ENCODE assay signal across 35 mouse cellular contexts in genomic region chr15:86937364-86937763, GRCm38 (mm10).
"Had no signal": no experiment of that assay in that cellular context is flagged by ENCODE, and none has a peak within 500 bp of the region (broad histone marks: within the 10 kb centered on the region; RNA-seq: fewer than 3 reads in every experiment).

No protein-coding gene starts in this region.

- H3K4me2 ChIP-seq: heart, embryonic 11.5 days; heart, embryonic 12.5 days; heart, embryonic 13.5 days; heart, embryonic 15.5 days; hindbrain, embryonic 12.5 days; hindbrain, embryonic 13.5 days; hindbrain, embryonic 14.5 days; hindbrain, embryonic 15.5 days; intestine, embryonic 15.5 days; kidney, embryonic 15.5 days had no signal

- H3K9ac ChIP-seq: heart, embryonic 12.5 days; heart, embryonic 13.5 days; heart, embryonic 15.5 days; hindbrain, embryonic 12.5 days; hindbrain, embryonic 13.5 days; hindbrain, embryonic 14.5 days; hindbrain, embryonic 15.5 days; intestine, embryonic 15.5 days; kidney, embryonic 15.5 days had no signal

- H3K27ac ChIP-seq: heart, embryonic 10.5 days; heart, embryonic 13.5 days; heart, embryonic 15.5 days; hindbrain, embryonic 10.5 days; hindbrain, embryonic 12.5 days; hindbrain, embryonic 13.5 days; hindbrain, embryonic 14.5 days; hindbrain, embryonic 15.5 days; hindbrain, postnatal 0 days; intestine, embryonic 15.5 days; kidney, embryonic 15.5 days; kidney, postnatal 0 days; layer of hippocampus, adult 2 months had no signal

- H3K27me3 ChIP-seq: heart, embryonic 12.5 days; heart, embryonic 15.5 days; hindbrain, embryonic 12.5 days; hindbrain, embryonic 13.5 days; hindbrain, embryonic 15.5 days; intestine, embryonic 15.5 days; kidney, embryonic 15.5 days had no signal

- H3K4me1 ChIP-seq: heart, embryonic 12.5 days; heart, embryonic 13.5 days; heart, embryonic 15.5 days; hindbrain, embryonic 10.5 days; hindbrain, embryonic 12.5 days; hindbrain, embryonic 15.5 days; intestine, embryonic 15.5 days; kidney, embryonic 15.5 days had no signal

- H3K9me3 ChIP-seq: heart, embryonic 10.5 days; heart, embryonic 12.5 days; heart, embryonic 13.5 days; heart, embryonic 15.5 days; hindbrain, embryonic 10.5 days; hindbrain, embryonic 12.5 days; hindbrain, embryonic 13.5 days; hindbrain, embryonic 15.5 days; intestine, embryonic 15.5 days; kidney, embryonic 15.5 days had no signal

- DNase-seq: heart, postnatal 10 days; heart, postnatal 14 days; heart, postnatal 36 days; heart, postnatal 4 days; kidney, adult 11 months; kidney, adult 18-20 months; kidney, adult 2 months; kidney, adult 8-10 months; kidney, adult 9 months; kidney, postnatal 10 days; kidney, postnatal 14 days; kidney, postnatal 25 days; kidney, postnatal 36 days; kidney, postnatal 4 days; layer of hippocampus, adult 9-11 months; layer of hippocampus, postnatal 36 days had no signal

- ATAC-seq: hindbrain, embryonic 16.5 days; hindbrain, postnatal 0 days; inflammation-experienced regulatory T-cells, adult 6 months; intestine, embryonic 15.5 days; intestine, embryonic 16.5 days; intestine, postnatal 0 days had no signal

- H3K36me3 ChIP-seq: heart, embryonic 10.5 days; heart, embryonic 12.5 days; heart, embryonic 13.5 days; heart, embryonic 15.5 days; hindbrain, embryonic 10.5 days; hindbrain, embryonic 12.5 days; hindbrain, embryonic 13.5 days; hindbrain, embryonic 15.5 days; intestine, embryonic 15.5 days; kidney, embryonic 15.5 days had no signal

- H3K4me3 ChIP-seq: heart, embryonic 10.5 days; heart, embryonic 12.5 days; heart, embryonic 13.5 days; heart, embryonic 15.5 days; hindbrain, embryonic 10.5 days; hindbrain, embryonic 12.5 days; hindbrain, embryonic 13.5 days; hindbrain, embryonic 15.5 days; intestine, embryonic 15.5 days; kidney, embryonic 15.5 days; layer of hippocampus, adult 2 months had no signal
